Mouse (Mus musculus): Measurements from ENCODE around the gene Sytl4. TPM values are rescaled to one million over a fixed set of nuclear protein-coding genes. Genes with fewer than 3 reads are reported as not detected.

The Sytl4 gene
- total and polyA plus RNA-seq, 3 experiments: 0.06 to 0.19 TPM; not detected in 1

DNA sequence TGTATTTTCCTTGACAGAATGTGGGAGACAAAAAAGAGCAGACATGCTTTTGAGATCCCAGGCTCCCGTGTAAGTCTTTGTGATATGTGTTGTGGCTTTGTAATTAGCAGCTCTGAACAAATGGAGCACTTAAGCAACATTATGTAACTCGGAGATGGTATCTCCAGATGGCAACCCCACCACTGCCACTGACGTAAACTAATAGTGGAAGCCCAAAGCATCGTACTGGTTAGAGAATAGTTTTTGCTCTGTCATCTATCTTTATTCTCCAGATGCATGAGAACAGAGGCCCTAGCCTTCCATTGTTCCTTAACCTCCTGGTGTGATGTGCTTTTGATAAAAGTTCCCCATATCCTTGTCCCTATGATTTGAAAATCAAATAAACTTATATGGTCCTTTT, 60.4 kb downstream of the Sytl4 start:
- TF ChIP-seq ETS1 (IDR thresholded peaks at IDR 0.05; ENCODE audit: low read depth, low read length) (peak; percentile 55), EP300 (IDR thresholded peaks at IDR 0.05; ENCODE audit: low read depth in 1 of 2, low read length in 2 of 2) (peak; percentile 34 to 39; a peak in 1 of 4 replicates), CTCF (IDR thresholded peaks at IDR 0.05 in 2 of 3, conservative IDR thresholded peaks at IDR 0.05 in 1 of 3; ENCODE audit: control insufficient read depth in 1 of 3, insufficient read depth in 1 of 3, low read depth in 2 of 3, low read length in 3 of 3, poor library complexity in 1 of 3, severe bottlenecking in 1 of 3) (no peak)
- peaks cover 0 to 3% of the 10 kb centered on the region in 2 experiments; a peak in 2 of 4 replicates for H3K36me3 ChIP-seq (ENCODE audit: control insufficient read depth in 1 of 2, insufficient read depth in 2 of 2, low read length in 2 of 2)

DNA sequence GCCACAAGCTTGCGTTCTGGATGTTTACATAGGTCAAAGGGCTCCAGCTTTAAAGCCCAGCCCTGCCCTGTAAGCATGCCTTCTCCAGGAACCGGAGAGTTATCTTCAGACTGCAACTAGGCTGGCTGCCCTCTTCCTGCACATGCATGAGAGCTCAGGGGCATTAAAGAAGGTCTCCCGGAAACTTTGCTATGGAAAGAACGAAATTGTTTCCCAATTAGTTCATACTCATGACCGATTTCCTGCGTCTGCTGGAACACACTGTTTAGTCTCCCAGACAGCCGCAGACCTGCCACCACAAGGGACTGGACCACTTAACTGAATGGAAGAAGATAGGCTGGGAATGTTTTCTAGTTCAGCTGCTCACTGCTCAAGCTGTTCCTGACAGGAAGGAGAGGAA, 67.4 kb downstream of the Sytl4 start:
- TF ChIP-seq NELFE (IDR thresholded peaks at IDR 0.05; ENCODE audit: low read depth, low read length): no peak
- no peak for TF ChIP-seq POLR2AphosphoS5 (IDR thresholded peaks at IDR 0.05; ENCODE audit: borderline replicate concordance, low read depth, low read length)
- no peak for TF ChIP-seq UBTF (IDR thresholded peaks at IDR 0.05; ENCODE audit: borderline replicate concordance, insufficient read depth, low read depth, low read length)
- no peak for TF ChIP-seq ZMIZ1 (IDR thresholded peaks at IDR 0.05; ENCODE audit: low read depth, low read length)
- no peak for TF ChIP-seq ZC3H11A (IDR thresholded peaks at IDR 0.05; ENCODE audit: low read depth, low read length)
- TF ChIP-seq POLR2AphosphoS2 (IDR thresholded peaks at IDR 0.05; ENCODE audit: low read length): no peak
- TF ChIP-seq ZNF384 (IDR thresholded peaks at IDR 0.05; ENCODE audit: low read depth, low read length): no peak
- TF ChIP-seq HCFC1 (IDR thresholded peaks at IDR 0.05; ENCODE audit: low read depth, low read length): no peak
- TF ChIP-seq CHD1 (IDR thresholded peaks at IDR 0.05; ENCODE audit: low read depth, low read length): no peak
- TF ChIP-seq SIN3A (IDR thresholded peaks at IDR 0.05; ENCODE audit: low read length): no peak
- TF ChIP-seq MXI1 (IDR thresholded peaks at IDR 0.05; ENCODE audit: low read depth, low read length): no peak

More for the DNA sequence above, 60.4 kb downstream of the Sytl4 start:
- Histone ChIP-seq H3K4me1 (ENCODE audit: control insufficient read depth in 1 of 2, insufficient read depth in 2 of 2, low read length in 2 of 2) (peaks cover 0 to 2% of the 10 kb centered on the region in 2 experiments; a peak in 1 of 4 replicates), H3K79me2 (ENCODE audit: control insufficient read depth, insufficient read depth, low read length, poor library complexity) (no peaks in the 10 kb centered on the region), H3K4me3 (ENCODE audit: control insufficient read depth in 1 of 2, insufficient read depth in 1 of 2, low read depth in 2 of 2, low read length in 2 of 2) (no peak overlapping the region), H3K9me3 (replicated peaks; ENCODE audit: insufficient read depth, low read length) (no peaks in the 10 kb centered on the region), H3K27ac (ENCODE audit: control insufficient read depth, low read depth, low read length) (no peak overlapping the region), H3K27me3 (ENCODE audit: control insufficient read depth in 1 of 2, insufficient read depth in 2 of 2, low read length in 2 of 2) (no peaks in the 10 kb centered on the region), H3K9ac (ENCODE audit: control insufficient read depth, low read depth, low read length, poor library complexity, severe bottlenecking) (no peak overlapping the region)
- DNase-seq (ENCODE audit: low read depth, low spot score): peak; percentile 29

DNA sequence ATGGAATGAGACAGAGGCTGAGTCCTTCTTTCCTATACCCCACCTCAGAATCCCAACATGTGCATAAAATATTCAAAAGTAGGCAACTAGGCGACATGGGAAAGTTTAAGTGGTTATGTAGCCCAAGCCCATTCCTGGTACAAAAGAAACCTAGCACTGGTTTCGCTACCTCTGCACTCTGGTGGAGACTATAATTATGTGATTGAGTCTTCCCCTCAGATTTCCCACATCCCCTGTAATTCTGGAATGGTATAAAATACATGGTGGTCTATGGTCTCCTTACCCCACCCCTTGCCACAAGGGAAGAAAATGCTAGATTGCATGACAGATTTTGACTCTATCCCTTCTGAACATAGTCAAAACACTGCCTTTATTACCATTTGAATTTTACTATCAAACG, 68.6 kb downstream of the Sytl4 start:
- Histone ChIP-seq H3K4me3 (ENCODE audit: control insufficient read depth in 1 of 2, insufficient read depth in 1 of 2, low read depth in 2 of 2, low read length in 2 of 2) (no peak overlapping the region), H3K9me3 (replicated peaks; ENCODE audit: insufficient read depth, low read length) (no peaks in the 10 kb centered on the region), H3K9ac (ENCODE audit: control insufficient read depth, low read depth, low read length, poor library complexity, severe bottlenecking) (no peak overlapping the region), H3K27ac (ENCODE audit: control insufficient read depth, low read depth, low read length) (no peak overlapping the region), H3K27me3 (ENCODE audit: control insufficient read depth in 1 of 2, insufficient read depth in 2 of 2, low read length in 2 of 2) (peaks cover 8 to 17% of the 10 kb centered on the region in 2 experiments; a peak in 3 of 4 replicates), H3K36me3 (ENCODE audit: control insufficient read depth in 1 of 2, insufficient read depth in 2 of 2, low read length in 2 of 2) (no peaks in the 10 kb centered on the region), H3K79me2 (ENCODE audit: control insufficient read depth, insufficient read depth, low read length, poor library complexity) (no peaks in the 10 kb centered on the region), H3K4me1 (ENCODE audit: control insufficient read depth in 1 of 2, insufficient read depth in 2 of 2, low read length in 2 of 2) (no peaks in the 10 kb centered on the region)
- no peak for DNase-seq (ENCODE audit: low read depth, low spot score)
- TF ChIP-seq POLR2A (IDR thresholded peaks at IDR 0.05; ENCODE audit: control insufficient read depth in 1 of 2, insufficient read depth in 1 of 2, low read depth in 1 of 2, low read length in 2 of 2, poor library complexity in 1 of 2) (no peak), MYC (IDR thresholded peaks at IDR 0.05; ENCODE audit: low read depth, low read length) (no peak), ZNF384 (IDR thresholded peaks at IDR 0.05; ENCODE audit: low read depth, low read length) (no peak), CTCF (IDR thresholded peaks at IDR 0.05 in 2 of 3, conservative IDR thresholded peaks at IDR 0.05 in 1 of 3; ENCODE audit: control insufficient read depth in 1 of 3, insufficient read depth in 1 of 3, low read depth in 2 of 3, low read length in 3 of 3, poor library complexity in 1 of 3, severe bottlenecking in 1 of 3) (no peak), ZC3H11A (IDR thresholded peaks at IDR 0.05; ENCODE audit: low read depth, low read length) (no peak), CHD1 (IDR thresholded peaks at IDR 0.05; ENCODE audit: low read depth, low read length) (no peak), TAL1 (IDR thresholded peaks at IDR 0.05; ENCODE audit: low read length) (no peak), GATA1 (IDR thresholded peaks at IDR 0.05; ENCODE audit: low read depth, low read length) (no peak)

More for the DNA sequence above, 67.4 kb downstream of the Sytl4 start:
- DNase-seq (ENCODE audit: low read depth, low spot score): no peak
- no peak overlapping the region for H3K27ac ChIP-seq (ENCODE audit: control insufficient read depth, low read depth, low read length)
- no peak overlapping the region for H3K4me3 ChIP-seq (ENCODE audit: control insufficient read depth in 1 of 2, insufficient read depth in 1 of 2, low read depth in 2 of 2, low read length in 2 of 2)
- H3K36me3 ChIP-seq (ENCODE audit: control insufficient read depth in 1 of 2, insufficient read depth in 2 of 2, low read length in 2 of 2): no peaks in the 10 kb centered on the region
- no peaks in the 10 kb centered on the region for H3K79me2 ChIP-seq (ENCODE audit: control insufficient read depth, insufficient read depth, low read length, poor library complexity)
- no peaks in the 10 kb centered on the region for H3K4me1 ChIP-seq (ENCODE audit: control insufficient read depth in 1 of 2, insufficient read depth in 2 of 2, low read length in 2 of 2)
- no peaks in the 10 kb centered on the region for H3K9me3 ChIP-seq (replicated peaks; ENCODE audit: insufficient read depth, low read length)
- H3K9ac ChIP-seq (ENCODE audit: control insufficient read depth, low read depth, low read length, poor library complexity, severe bottlenecking): no peak overlapping the region
- H3K27me3 ChIP-seq (ENCODE audit: control insufficient read depth in 1 of 2, insufficient read depth in 2 of 2, low read length in 2 of 2): peaks cover 8 to 15% of the 10 kb centered on the region in 2 experiments; a peak in 3 of 4 replicates

Measured in MEL (cell line).